Mouse (Mus musculus): Measurements from ENCODE around the gene Rcor3. TPM values are rescaled to one million over a fixed set of nuclear protein-coding genes. Genes with fewer than 3 reads are reported as not detected.
A peak's percentile ranks its signal among the peaks of the same experiment; 100 is the strongest.

Rcor3 gene
- total and polyA plus RNA-seq, 3 experiments: 1.5 to 3.9 (median 3.1) TPM

DNA sequence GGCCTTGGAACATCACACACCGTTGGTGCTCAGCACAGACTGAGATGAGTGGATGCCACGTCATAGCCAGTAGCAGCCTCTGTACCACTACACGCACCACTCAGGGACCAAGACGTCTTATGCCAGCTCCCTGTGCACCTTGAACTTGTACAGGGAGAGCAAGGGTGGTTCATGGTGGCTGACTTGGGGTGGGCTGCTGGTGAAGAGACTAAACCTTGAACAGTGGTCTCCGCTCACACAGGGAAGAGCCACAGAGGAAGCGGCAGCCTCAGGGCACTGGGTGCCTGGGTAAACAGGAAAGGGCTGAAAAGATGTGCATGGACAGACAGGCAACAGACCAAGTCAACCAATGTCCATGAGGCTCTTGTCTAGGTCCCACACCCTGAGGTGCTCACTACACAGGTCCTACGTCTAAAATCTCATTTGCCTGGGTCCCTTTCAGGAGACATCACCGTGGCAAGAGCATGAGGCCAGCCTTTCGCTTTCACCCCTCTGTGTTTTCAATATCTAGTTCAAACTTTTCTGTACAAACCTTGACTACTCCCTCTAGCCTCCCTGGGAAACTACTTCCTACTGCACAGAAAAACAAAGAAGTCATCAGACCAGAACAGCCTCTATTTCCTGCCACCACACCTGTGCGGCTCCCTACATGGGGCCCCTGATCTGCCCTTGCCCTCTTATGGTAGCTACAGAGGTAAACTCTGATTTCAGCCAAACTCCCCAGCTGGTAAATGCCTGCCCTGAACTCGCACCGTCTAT is 51.4 kb downstream of the Rcor3 start:
- TF ChIP-seq MEF2A (IDR thresholded peaks at IDR 0.05; ENCODE audit: borderline replicate concordance, low read depth, low read length): peak; percentile 59
- TF ChIP-seq ZNF384 (IDR thresholded peaks at IDR 0.05; ENCODE audit: low read depth, low read length): no peak
- no peak for TF ChIP-seq NELFE (IDR thresholded peaks at IDR 0.05; ENCODE audit: low read depth, low read length)
- TF ChIP-seq CHD2 (IDR thresholded peaks at IDR 0.05; ENCODE audit: low read length): no peak
- TF ChIP-seq NRF1 (IDR thresholded peaks at IDR 0.05; ENCODE audit: low read depth, low read length): peak; percentile 13; the same call in 1 of the 2 replicates
- no peak for TF ChIP-seq GABPA (IDR thresholded peaks at IDR 0.05; ENCODE audit: insufficient replicate concordance, low read depth, low read length)
- TF ChIP-seq MAX (IDR thresholded peaks at IDR 0.05; ENCODE audit: low read length): peak; percentile 6; the same call in 1 of the 2 replicates
- no peak for TF ChIP-seq MXI1 (IDR thresholded peaks at IDR 0.05; ENCODE audit: low read depth, low read length)
- no peak; the same call in 1 of the 2 replicates for TF ChIP-seq RCOR1 (conservative IDR thresholded peaks at IDR 0.05; ENCODE audit: low read depth, low read length)
- no peak for TF ChIP-seq TBP (conservative IDR thresholded peaks at IDR 0.05; ENCODE audit: low read depth, low read length)
- TF ChIP-seq IRF4 (IDR thresholded peaks at IDR 0.05; ENCODE audit: low read depth, low read length): no peak; the same call in 1 of the 2 replicates
- TF ChIP-seq CHD1 (IDR thresholded peaks at IDR 0.05; ENCODE audit: low read depth, low read length): no peak
- TF ChIP-seq RAD21 (IDR thresholded peaks at IDR 0.05; ENCODE audit: low read depth, low read length): no peak
- 0 out of 2 replicates have a peak, but pooled peaks have one; percentile 1 for TF ChIP-seq MAZ (IDR thresholded peaks at IDR 0.05; ENCODE audit: low read depth, low read length)
- no peak for TF ChIP-seq ZC3H11A (IDR thresholded peaks at IDR 0.05; ENCODE audit: low read depth, low read length)
- TF ChIP-seq UBTF (IDR thresholded peaks at IDR 0.05; ENCODE audit: low read depth, low read length): no peak
- no peak for TF ChIP-seq MAFK (IDR thresholded peaks at IDR 0.05; ENCODE audit: insufficient replicate concordance, low read length)
- TF ChIP-seq CTCF (conservative IDR thresholded peaks at IDR 0.05 in 1 of 2, IDR thresholded peaks at IDR 0.05 in 1 of 2; ENCODE audit: low read depth in 2 of 2, low read length in 2 of 2): no peak
- no peak for TF ChIP-seq HCFC1 (IDR thresholded peaks at IDR 0.05; ENCODE audit: low read depth, low read length)
- no peak; the same call in 1 of the 2 replicates for TF ChIP-seq POLR2A (IDR thresholded peaks at IDR 0.05; ENCODE audit: low read depth, low read length)
- TF ChIP-seq ZMIZ1 (IDR thresholded peaks at IDR 0.05; ENCODE audit: low read depth, low read length): no peak
- TF ChIP-seq POLR2AphosphoS2 (IDR thresholded peaks at IDR 0.05; ENCODE audit: low read depth, low read length): no peak
- TF ChIP-seq USF1 (IDR thresholded peaks at IDR 0.05; ENCODE audit: low read depth, low read length): no peak
- TF ChIP-seq ZKSCAN1 (IDR thresholded peaks at IDR 0.05; ENCODE audit: borderline replicate concordance, low read depth, low read length): no peak
- peak; percentile 82 for TF ChIP-seq EP300 (IDR thresholded peaks at IDR 0.05; ENCODE audit: low read length)
- no peak for TF ChIP-seq E2F4 (IDR thresholded peaks at IDR 0.05; ENCODE audit: insufficient replicate concordance, low read depth, low read length)
- no peak for TF ChIP-seq JUN (IDR thresholded peaks at IDR 0.05; ENCODE audit: insufficient read depth, low read depth, low read length)
- TF ChIP-seq PAX5 (IDR thresholded peaks at IDR 0.05; ENCODE audit: low read length): no peak
- peak; percentile 66; the same call in 1 of the 2 replicates for TF ChIP-seq BHLHE40 (IDR thresholded peaks at IDR 0.05; ENCODE audit: low read depth, low read length)
- no peak for TF ChIP-seq USF2 (conservative IDR thresholded peaks at IDR 0.05; ENCODE audit: low read depth, low read length)
- TF ChIP-seq JUND (conservative IDR thresholded peaks at IDR 0.05; ENCODE audit: low read depth, low read length): no peak
- peak; percentile 32; the same call in 1 of the 2 replicates for TF ChIP-seq ELF1 (IDR thresholded peaks at IDR 0.05; ENCODE audit: low read depth, low read length)
- peak; percentile 62; the same call in 1 of the 2 replicates for TF ChIP-seq MYC (IDR thresholded peaks at IDR 0.05; ENCODE audit: low read depth, low read length)
- TF ChIP-seq SMC3 (IDR thresholded peaks at IDR 0.05; ENCODE audit: low read depth, low read length): no peak
- no peak for TF ChIP-seq KAT2A (IDR thresholded peaks at IDR 0.05; ENCODE audit: insufficient replicate concordance, low read length)
- peak; percentile 87 for TF ChIP-seq TCF12 (IDR thresholded peaks at IDR 0.05; ENCODE audit: low read depth, low read length)
- peak; percentile 74 for TF ChIP-seq ETS1 (conservative IDR thresholded peaks at IDR 0.05; ENCODE audit: low read depth, low read length)
- Histone ChIP-seq H3K4me1 (ENCODE audit: control insufficient read depth in 1 of 2, insufficient read depth in 2 of 2) (peaks cover 37 to 64% of the 10 kb centered on the region in 2 experiments), H3K9ac (ENCODE audit: insufficient read depth, low read depth) (peak overlapping the region; percentile 24; the same call in 1 of the 2 replicates), H3K9me3 (replicated peaks; ENCODE audit: low read length) (peaks cover 13% of the 10 kb centered on the region), H3K79me2 (replicated peaks; ENCODE audit: control insufficient read depth, extremely low read depth, insufficient read depth, poor library complexity, severe bottlenecking) (peaks cover 10% of the 10 kb centered on the region), H3K4me2 (ENCODE audit: insufficient read depth, low read depth, poor library complexity, severe bottlenecking) (peak overlapping the region; percentile 79), H3K27ac (ENCODE audit: insufficient read depth, low read depth) (peak overlapping the region; percentile 75), H3K27me3 (replicated peaks) (no peaks in the 10 kb centered on the region), H3K4me3 (replicated peaks in 1 of 3; ENCODE audit: low read depth in 2 of 3, low read length in 2 of 3, poor library complexity in 1 of 3) (peak overlapping the region; percentile 11 to 38 (median 21)), H3K36me3 (replicated peaks in 1 of 2; ENCODE audit: control insufficient read depth in 1 of 2, insufficient read depth in 1 of 2, low read length in 1 of 2) (peaks cover 4 to 44% of the 10 kb centered on the region in 2 experiments)
- dilution Hi-C loops (cut with MboI; ENCODE audit: extremely low pct_ligation_motif_present, extremely low pct_unique_long_range_greater_than_20kb, low sequenced_read_pairs) (no loop called here), in situ Hi-C loops (cut with MboI; ENCODE audit: low pct_ligation_motif_present, low pct_unique_long_range_greater_than_20kb, low sequenced_read_pairs) (no loop called here)
- DNase-seq (ENCODE audit: extremely low read depth): peak; percentile 65

Data from CH12.LX (cell line).